Mouse (Mus musculus) c-Kit-positive CD71-negative TER-119-negative erythroid progenitor cells, embryonic 14.5 days (primary cell): ENCODE data around the gene Tnfrsf18.

ENCODE experiments used
- DNase-seq: peaks from one replicate; pipeline ENCODE4 v3.0.0-alpha.2; 2013; ENCODE audit warnings: low read depth

Tnfrsf18 gene

GRCm38 (mm10) chr4:156026013-156026412 lies at the start of gene Tnfrsf18:
Gene Tnfrsf18, plus strand, starts transcription at chr4:156026164.
- DNase-seq = no peak

GRCm38 (mm10) chr4:155981436-155982082 lies 44.4 kb upstream of the Tnfrsf18 start:
- no peak for DNase-seq

GRCm38 (mm10) chr4:155983788-155984187 lies 42.2 kb upstream of the Tnfrsf18 start:
- DNase-seq = no peak

GRCm38 (mm10) chr4:155991211-155991907 lies 34.6 kb upstream of the Tnfrsf18 start:
- DNase-seq = no peak

GRCm38 (mm10) chr4:155991908-155992230 lies 34.1 kb upstream of the Tnfrsf18 start:
- no peak for DNase-seq

- peak; percentile 78 for DNase-seq
Measured at GRCm38 (mm10) chr4:155992241-155992905, 33.6 kb upstream of the Tnfrsf18 start, which contains the start of the genes B3galt6 and Sdf4. Gene B3galt6, minus strand, starts transcription at chr4:155992649. Gene Sdf4, plus strand, starts transcription at chr4:155992872.

GRCm38 (mm10) chr4:155992906-155993547 lies 32.9 kb upstream of the Tnfrsf18 start:
- peak; percentile 93 for DNase-seq

GRCm38 (mm10) chr4:155993606-155994005 lies 32.4 kb upstream of the Tnfrsf18 start:
- no peak for DNase-seq

GRCm38 (mm10) chr4:156004109-156004508 lies 21.9 kb upstream of the Tnfrsf18 start:
- no peak for DNase-seq

- no peak for DNase-seq
Measured at GRCm38 (mm10) chr4:156008369-156008768, 17.6 kb upstream of the Tnfrsf18 start.

GRCm38 (mm10) chr4:156013637-156014036 lies 12.3 kb upstream of the Tnfrsf18 start, which contains the start of gene Tnfrsf4:
Gene Tnfrsf4, plus strand, starts transcription at chr4:156013843.
- no peak for DNase-seq

GRCm38 (mm10) chr4:156014436-156014835 lies 11.5 kb upstream of the Tnfrsf18 start:
- DNase-seq = no peak

- no peak for DNase-seq
Measured at GRCm38 (mm10) chr4:156019771-156020170, 6.2 kb upstream of the Tnfrsf18 start.

- DNase-seq = no peak
Measured at GRCm38 (mm10) chr4:156021381-156021780, 4.6 kb upstream of the Tnfrsf18 start.

GRCm38 (mm10) chr4:156021942-156022419 lies 4.0 kb upstream of the Tnfrsf18 start:
- DNase-seq = no peak

GRCm38 (mm10) chr4:156023520-156023919 lies 2.4 kb upstream of the Tnfrsf18 start:
- no peak for DNase-seq

GRCm38 (mm10) chr4:156024184-156024583 lies 1.8 kb upstream of the Tnfrsf18 start:
- DNase-seq = no peak

GRCm38 (mm10) chr4:156028580-156028979 lies 2.6 kb downstream of the Tnfrsf18 start:
- no peak for DNase-seq

- DNase-seq = no peak
Measured at GRCm38 (mm10) chr4:156030651-156031118, 4.7 kb downstream of the Tnfrsf18 start.

GRCm38 (mm10) chr4:156031255-156031592 lies 5.3 kb downstream of the Tnfrsf18 start:
- no peak for DNase-seq

- DNase-seq = peak; percentile 46
Measured at GRCm38 (mm10) chr4:156031593-156032391, 5.8 kb downstream of the Tnfrsf18 start.
